Mouse (Mus musculus): Measurements from ENCODE around the gene Hlcs. TPM values are rescaled to one million over a fixed set of nuclear protein-coding genes. Genes with fewer than 3 reads are reported as not detected.
A peak's percentile ranks its signal among the peaks of the same experiment; 100 is the strongest.
"Not testable (repeated sequence)": the region's sequence is repeated elsewhere in the genome, so short reads cannot be mapped to it uniquely, and the experiment has no call there.

Hlcs gene
- 10 to 100 TPM in 2 of 4 experiments, 1 to 10 TPM in 2; 6.1 to 10.7 (median 8.9) TPM for total RNA-seq (2022)

GRCm38 (mm10) chr16:94313229-94314030 is at the start of gene Hlcs:
TSS of gene Hlcs (minus strand) at chr16:94313571.
- DNase-seq (ENCODE audit: low spot score): peak; percentile 97

- DNase-seq (ENCODE audit: low spot score): peak; percentile 28
Measured at GRCm38 (mm10) chr16:94362174-94362873, 49.0 kb upstream of the Hlcs start.

GRCm38 (mm10) chr16:94360578-94361350 is 47.4 kb upstream of the Hlcs start:
- DNase-seq (ENCODE audit: low spot score): no peak

GRCm38 (mm10) chr16:94358091-94358490 is 44.7 kb upstream of the Hlcs start:
- no peak for DNase-seq (ENCODE audit: low spot score)

- no peak for DNase-seq (ENCODE audit: low spot score)
Measured at GRCm38 (mm10) chr16:94356776-94357494, 43.6 kb upstream of the Hlcs start.

- DNase-seq (ENCODE audit: low spot score): no peak
Measured at GRCm38 (mm10) chr16:94356046-94356445, 42.7 kb upstream of the Hlcs start.

- DNase-seq (ENCODE audit: low spot score): peak; percentile 5
Measured at GRCm38 (mm10) chr16:94354450-94354849, 41.1 kb upstream of the Hlcs start.

GRCm38 (mm10) chr16:94350287-94350677 is 36.9 kb upstream of the Hlcs start:
- DNase-seq (ENCODE audit: low spot score): no peak

GRCm38 (mm10) chr16:94349588-94350286 is 36.4 kb upstream of the Hlcs start:
- DNase-seq (ENCODE audit: low spot score): no peak

GRCm38 (mm10) chr16:94348779-94349178 is 35.4 kb upstream of the Hlcs start:
- no peak for DNase-seq (ENCODE audit: low spot score)

- DNase-seq (ENCODE audit: low spot score): no peak
Measured at GRCm38 (mm10) chr16:94347080-94347731, 33.8 kb upstream of the Hlcs start.

GRCm38 (mm10) chr16:94345733-94346132 is 32.4 kb upstream of the Hlcs start:
- no peak for DNase-seq (ENCODE audit: low spot score)

- not testable (repeated sequence) for DNase-seq (ENCODE audit: low spot score)
Measured at GRCm38 (mm10) chr16:94339164-94340160, 26.1 kb upstream of the Hlcs start.

GRCm38 (mm10) chr16:94335656-94336055 is 22.3 kb upstream of the Hlcs start:
- no peak for DNase-seq (ENCODE audit: low spot score)

- DNase-seq (ENCODE audit: low spot score): peak; percentile 60
Measured at GRCm38 (mm10) chr16:94331886-94332252, 18.5 kb upstream of the Hlcs start.

- DNase-seq (ENCODE audit: low spot score): no peak
Measured at GRCm38 (mm10) chr16:94331233-94331885, 18.0 kb upstream of the Hlcs start.

GRCm38 (mm10) chr16:94330429-94330828 is 17.1 kb upstream of the Hlcs start:
- DNase-seq (ENCODE audit: low spot score): no peak
